Comparison of ENCODE assay signal across 8 mouse cellular contexts in the genomic region with DNA sequence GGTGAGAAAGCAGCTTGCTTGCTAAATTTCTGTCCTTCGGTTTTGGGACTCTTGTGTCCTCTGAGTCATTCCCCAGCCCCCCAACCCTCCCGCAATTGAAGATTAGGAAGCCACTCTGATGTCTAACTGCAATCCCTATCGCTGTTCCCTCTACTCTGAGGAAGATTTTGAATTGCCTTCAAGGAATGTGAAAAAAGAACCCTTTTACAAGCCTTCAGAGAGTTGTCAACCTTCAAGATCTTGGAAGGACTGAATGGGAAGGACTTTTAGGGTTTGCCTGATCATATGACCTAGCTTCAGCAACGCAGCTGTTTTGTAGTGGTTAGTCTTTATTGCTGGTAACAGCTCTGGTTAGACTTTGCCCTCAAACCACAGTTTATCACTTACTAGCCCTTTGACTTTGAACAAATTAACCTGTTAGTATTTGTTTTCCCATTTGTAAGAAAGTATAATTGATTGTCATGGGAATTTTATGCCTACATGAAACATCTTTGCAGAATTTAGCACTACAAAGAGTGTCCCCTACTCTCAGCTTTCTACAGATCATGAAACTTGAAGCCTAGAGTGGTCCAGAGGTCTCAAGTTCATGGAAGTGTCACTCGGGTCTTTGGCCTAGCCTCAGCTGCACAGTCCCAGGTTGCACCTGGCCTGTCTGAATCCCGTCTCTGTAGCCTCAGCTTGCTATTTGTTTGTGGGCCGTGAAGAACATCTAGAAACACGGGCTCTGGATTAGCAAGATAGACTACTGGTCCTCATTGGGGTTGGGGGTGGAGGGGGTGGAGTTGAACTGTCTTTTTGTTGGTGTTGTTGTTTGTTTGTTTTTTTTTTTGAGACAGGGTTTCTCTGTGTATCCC. TPM values are rescaled to one million over a fixed set of nuclear protein-coding genes. Genes with fewer than 3 reads are reported as not detected.
A peak's percentile ranks its signal among the peaks of the same experiment; 100 is the strongest.
DNase-seq lines count a peak whose midpoint lies in the region; ATAC-seq and TF ChIP-seq lines count a peak whose summit lies in the region.

No protein-coding gene starts in this region.

- peak overlapping the region; percentile 65 for H3K4me3 ChIP-seq in heart, adult 2 months
- peak overlapping the region; percentile 25 to 52; a peak in 3 of 4 replicates for H3K4me3 ChIP-seq in MEL (ENCODE audit: control insufficient read depth in 1 of 2, insufficient read depth in 1 of 2, low read depth in 2 of 2, low read length in 2 of 2)
- peak overlapping the region; percentile 67 for H3K4me3 ChIP-seq in heart, embryonic 16.5 days (ENCODE audit: low read length)
- H3K4me3 ChIP-seq in liver, embryonic 12.5 days = peak overlapping the region; percentile 61

- no peak for TF ChIP-seq CTCF in heart, adult 2 months (IDR thresholded peaks at IDR 0.05)
- TF ChIP-seq CTCF in MEL (IDR thresholded peaks at IDR 0.05 in 2 of 3, conservative IDR thresholded peaks at IDR 0.05 in 1 of 3; ENCODE audit: control insufficient read depth in 1 of 3, insufficient read depth in 1 of 3, low read depth in 2 of 3, low read length in 3 of 3, poor library complexity in 1 of 3, severe bottlenecking in 1 of 3) = no peak

- no peaks in the 10 kb centered on the region for H3K36me3 ChIP-seq in heart, adult 2 months (ENCODE audit: control insufficient read depth, insufficient read depth, low read length)
- H3K36me3 ChIP-seq in MEL (ENCODE audit: control insufficient read depth in 1 of 2, insufficient read depth in 2 of 2, low read length in 2 of 2) = peaks cover 0 to 3% of the 10 kb centered on the region in 2 experiments; a peak in 2 of 4 replicates
- H3K36me3 ChIP-seq in heart, embryonic 16.5 days (ENCODE audit: control insufficient read depth, insufficient read depth) = no peaks in the 10 kb centered on the region
- no peaks in the 10 kb centered on the region for H3K36me3 ChIP-seq in liver, embryonic 12.5 days

- intact Hi-C loops in heart, adult 2 months (cut with DNase I) = loop anchor here (2.0 to 10.0 kb wide), 4 partner anchors 21 to 321 kb away; partner anchors contain the start of gene Copz1
- intact Hi-C loops in heart, postnatal 10 days (cut with DNase I) = loop anchor here (2.0 to 5.0 kb wide), 4 partner anchors 34 to 99 kb away; partner anchors contain the start of genes Copz1 and Hnrnpa1

- no peaks in the 10 kb centered on the region for H3K79me2 ChIP-seq in heart, adult 2 months (replicated peaks; ENCODE audit: control insufficient read depth, insufficient read depth, low read length)
- no peaks in the 10 kb centered on the region for H3K79me2 ChIP-seq in MEL (ENCODE audit: control insufficient read depth, insufficient read depth, low read length, poor library complexity)

- no peak for TF ChIP-seq RAD21 in MEL (IDR thresholded peaks at IDR 0.05; ENCODE audit: low read depth, low read length)

- peak overlapping the region; percentile 83 for H3K9ac ChIP-seq in heart, adult 2 months (ENCODE audit: low read depth, low read length)
- H3K9ac ChIP-seq in MEL (ENCODE audit: control insufficient read depth, low read depth, low read length, poor library complexity, severe bottlenecking) = peak overlapping the region; percentile 48
- H3K9ac ChIP-seq in heart, embryonic 16.5 days (ENCODE audit: low read length) = peak overlapping the region; percentile 75
- peak overlapping the region; percentile 51 for H3K9ac ChIP-seq in liver, embryonic 12.5 days

- 44% methylated on average over 8 of the region's 8 CpGs for WGBS in heart, adult 2 months
- WGBS in heart, embryonic 16.5 days = 37% methylated on average over 8 of the region's 8 CpGs
- 34% methylated on average over 8 of the region's 8 CpGs for WGBS in liver, embryonic 12.5 days (ENCODE audit: insufficient replicate concordance)

- H3K9me3 ChIP-seq in MEL (replicated peaks; ENCODE audit: insufficient read depth, low read length) = no peaks in the 10 kb centered on the region
- H3K9me3 ChIP-seq in heart, embryonic 16.5 days (replicated peaks; ENCODE audit: control insufficient read depth, low read length) = no peaks in the 10 kb centered on the region
- no peaks in the 10 kb centered on the region for H3K9me3 ChIP-seq in liver, embryonic 12.5 days (replicated peaks)

- H3K4me2 ChIP-seq in heart, embryonic 16.5 days (ENCODE audit: low read depth, low read length) = peak overlapping the region; percentile 92
- peak overlapping the region; percentile 98 for H3K4me2 ChIP-seq in liver, embryonic 12.5 days

- peak overlapping the region; percentile 92 for H3K27ac ChIP-seq in heart, adult 2 months
- H3K27ac ChIP-seq in MEL (ENCODE audit: control insufficient read depth, low read depth, low read length) = no peak overlapping the region; the same call in 1 of the 2 replicates
- peak overlapping the region; percentile 79 for H3K27ac ChIP-seq in heart, embryonic 16.5 days (ENCODE audit: low read length)
- peak overlapping the region; percentile 77 for H3K27ac ChIP-seq in liver, embryonic 12.5 days

- peaks cover 4% of the 10 kb centered on the region; the same call in 1 of the 2 replicates for H3K4me1 ChIP-seq in heart, adult 2 months (ENCODE audit: control insufficient read depth, insufficient read depth, low read length)
- H3K4me1 ChIP-seq in MEL (ENCODE audit: control insufficient read depth in 1 of 2, insufficient read depth in 2 of 2, low read length in 2 of 2) = peaks cover 0 to 3% of the 10 kb centered on the region in 2 experiments; a peak in 2 of 4 replicates
- peaks cover 30% of the 10 kb centered on the region for H3K4me1 ChIP-seq in heart, embryonic 16.5 days (ENCODE audit: control insufficient read depth, insufficient read depth, low read length)
- peaks cover 79% of the 10 kb centered on the region for H3K4me1 ChIP-seq in liver, embryonic 12.5 days

- ATAC-seq in heart, embryonic 16.5 days (replicated peaks; ENCODE audit: extremely low read depth, insufficient read depth, low FRiP score) = no peak
- ATAC-seq in liver, embryonic 12.5 days = no peak

- H3K27me3 ChIP-seq in heart, adult 2 months (ENCODE audit: control insufficient read depth, insufficient read depth, low read length) = no peaks in the 10 kb centered on the region
- no peaks in the 10 kb centered on the region for H3K27me3 ChIP-seq in MEL (ENCODE audit: control insufficient read depth in 1 of 2, insufficient read depth in 2 of 2, low read length in 2 of 2)
- no peaks in the 10 kb centered on the region for H3K27me3 ChIP-seq in heart, embryonic 16.5 days (ENCODE audit: control insufficient read depth, insufficient read depth, low read length)
- H3K27me3 ChIP-seq in liver, embryonic 12.5 days (replicated peaks) = peaks cover 69% of the 10 kb centered on the region

- no peak for DNase-seq in heart, adult 2 months
- no peak for DNase-seq in heart, postnatal 10 days
- DNase-seq in MEL (ENCODE audit: low read depth, low spot score) = no peak
- DNase-seq in right cerebral cortex, postnatal 10 days (ENCODE audit: low spot score in 2 of 2) = no peak
- no peak for DNase-seq in adrenal gland, adult 8-10 months
- no peak for DNase-seq in layer of hippocampus, adult 8-10 months (ENCODE audit: low spot score in 2 of 2)

- TF ChIP-seq EP300 in heart, adult 2 months (IDR thresholded peaks at IDR 0.05; ENCODE audit: insufficient read depth, low read depth, low read length) = no peak
- no peak for TF ChIP-seq EP300 in MEL (IDR thresholded peaks at IDR 0.05; ENCODE audit: low read depth in 1 of 2, low read length in 2 of 2)

- TF ChIP-seq POLR2A in heart, adult 2 months (IDR thresholded peaks at IDR 0.05; ENCODE audit: insufficient read depth, low read depth, low read length) = no peak
- TF ChIP-seq POLR2A in MEL (IDR thresholded peaks at IDR 0.05; ENCODE audit: control insufficient read depth in 1 of 2, insufficient read depth in 1 of 2, low read depth in 1 of 2, low read length in 2 of 2, poor library complexity in 1 of 2) = no peak

RNA-seq across cellular contexts. Expression of gene Gpr84, which starts 4.4 kb away (rescaled TPM):
- not detected for total RNA-seq in heart, adult 2 months (2021)
- polyA plus RNA-seq in heart, adult 2 months (2012; rRNA removed) = 0.06 TPM in 1 of 2 replicates, not detected in the other
- total RNA-seq in heart, postnatal 10 days (2021) = not detected
- total RNA-seq in MEL (2012; rRNA removed) = 0.12 TPM in 1 of 2 replicates, not detected in the other
- polyA plus RNA-seq in MEL (2012; ENCODE audit: insufficient read depth in 1 of 2, insufficient read length in 2 of 2, low read depth in 1 of 2, low replicate concordance in 2 of 2, missing spikeins in 1 of 2) = under 1 TPM in 1 of 2 experiments, not detected in 1; 0.21 TPM
- 0.19 TPM in 1 of 2 replicates, not detected in the other for polyA plus RNA-seq in heart, embryonic 16.5 days (2015; fragmentation: Nextera tagmentation; extraction: Ambion mirVana)
- 0.75 and 0.78 TPM in 2 replicates for polyA plus RNA-seq in liver, embryonic 12.5 days (2016; fragmentation: Nextera tagmentation; extraction: Ambion mirVana)
- total RNA-seq in adrenal gland, adult 8-10 months (2022) = not detected
- 1 to 10 TPM in 2 of 4 experiments, under 1 TPM in 2; 0.35 to 9.3 (median 4.4) TPM for total RNA-seq in layer of hippocampus, adult 8-10 months (2022)

RNA-seq across cellular contexts. Expression of gene Copz1, which starts 33.5 kb away (rescaled TPM):
- 10 to 100 TPM; 50.2 to 55.2 TPM for total RNA-seq in heart, adult 2 months (2021)
- 58.7 and 96.8 TPM in 2 replicates for polyA plus RNA-seq in heart, adult 2 months (2012; rRNA removed)
- 10 to 100 TPM; 81.2 to 83.3 TPM for total RNA-seq in heart, postnatal 10 days (2021)
- total RNA-seq in MEL (2012; rRNA removed) = 46.7 and 48.0 TPM in 2 replicates
- 100 to 1,000 TPM; 117 to 822 TPM for polyA plus RNA-seq in MEL (2012; ENCODE audit: insufficient read depth in 1 of 2, insufficient read length in 2 of 2, low read depth in 1 of 2, low replicate concordance in 2 of 2, missing spikeins in 1 of 2)
- 155 and 161 TPM in 2 replicates for polyA plus RNA-seq in heart, embryonic 16.5 days (2015; fragmentation: Nextera tagmentation; extraction: Ambion mirVana)
- 246 and 250 TPM in 2 replicates for polyA plus RNA-seq in liver, embryonic 12.5 days (2016; fragmentation: Nextera tagmentation; extraction: Ambion mirVana)
- 100 to 1,000 TPM; 156 to 167 (median 161) TPM for total RNA-seq in adrenal gland, adult 8-10 months (2022)
- total RNA-seq in layer of hippocampus, adult 8-10 months (2022) = 100 to 1,000 TPM in 1 of 4 experiments, 10 to 100 TPM in 3; 90.6 to 100 (median 94.2) TPM

RNA-seq across cellular contexts. Expression of gene Zfp385a, which starts 33.9 kb away (rescaled TPM):
- 10 to 100 TPM; 10.1 to 10.4 TPM for total RNA-seq in heart, adult 2 months (2021)
- 7.3 and 12.0 TPM in 2 replicates for polyA plus RNA-seq in heart, adult 2 months (2012; rRNA removed)
- 10 to 100 TPM; 24.3 to 26.2 TPM for total RNA-seq in heart, postnatal 10 days (2021)
- total RNA-seq in MEL (2012; rRNA removed) = 4.4 and 5.2 TPM in 2 replicates
- polyA plus RNA-seq in MEL (2012; ENCODE audit: insufficient read depth in 1 of 2, insufficient read length in 2 of 2, low read depth in 1 of 2, low replicate concordance in 2 of 2, missing spikeins in 1 of 2) = 10 to 100 TPM in 1 of 2 experiments, not detected in 1; 54.0 TPM
- 6.5 and 7.5 TPM in 2 replicates for polyA plus RNA-seq in heart, embryonic 16.5 days (2015; fragmentation: Nextera tagmentation; extraction: Ambion mirVana)
- polyA plus RNA-seq in liver, embryonic 12.5 days (2016; fragmentation: Nextera tagmentation; extraction: Ambion mirVana) = 7.7 and 8.2 TPM in 2 replicates
- total RNA-seq in adrenal gland, adult 8-10 months (2022) = 10 to 100 TPM; 13.4 to 21.9 (median 19.1) TPM
- 10 to 100 TPM; 37.9 to 55.5 (median 47.0) TPM for total RNA-seq in layer of hippocampus, adult 8-10 months (2022)

RNA-seq across cellular contexts. Expression of gene Nfe2, which starts 47.8 kb away (rescaled TPM):
- 1 to 10 TPM in 1 of 2 experiments, under 1 TPM in 1; 0.86 to 2.0 TPM for total RNA-seq in heart, adult 2 months (2021)
- polyA plus RNA-seq in heart, adult 2 months (2012; rRNA removed) = 1.6 and 1.9 TPM in 2 replicates
- total RNA-seq in heart, postnatal 10 days (2021) = 1 to 10 TPM in 1 of 2 experiments, under 1 TPM in 1; 0.30 to 1.0 TPM
- 63.9 and 74.6 TPM in 2 replicates for total RNA-seq in MEL (2012; rRNA removed)
- 100 to 1,000 TPM in 1 of 2 experiments, not detected in 1; 103 TPM for polyA plus RNA-seq in MEL (2012; ENCODE audit: insufficient read depth in 1 of 2, insufficient read length in 2 of 2, low read depth in 1 of 2, low replicate concordance in 2 of 2, missing spikeins in 1 of 2)
- polyA plus RNA-seq in heart, embryonic 16.5 days (2015; fragmentation: Nextera tagmentation; extraction: Ambion mirVana) = 3.3 and 3.9 TPM in 2 replicates
- 168 TPM in 2 replicates for polyA plus RNA-seq in liver, embryonic 12.5 days (2016; fragmentation: Nextera tagmentation; extraction: Ambion mirVana)
- under 1 TPM in 3 of 4 experiments, not detected in 1; 0.24 to 0.44 (median 0.37) TPM for total RNA-seq in adrenal gland, adult 8-10 months (2022)
- not detected for total RNA-seq in layer of hippocampus, adult 8-10 months (2022)
